Mouse (Mus musculus) ovary, adult 2 months (tissue): ENCODE data around the gene Ccdc69. TPM values are rescaled to one million over a fixed set of nuclear protein-coding genes. Genes with fewer than 3 reads are reported as not detected.

Experiments used
- polyA plus RNA-seq: library from polyadenylated mRNA; depleted of rRNA; stranded (reverse); fragments of >200 nt; gene quantifications from 2 replicates; pipeline ENCODE4 v1.2.3, GENCODE M21; 2012; rRNA removed

The Ccdc69 gene
- 5.4 and 6.0 TPM in 2 replicates for polyA plus RNA-seq

DNA sequence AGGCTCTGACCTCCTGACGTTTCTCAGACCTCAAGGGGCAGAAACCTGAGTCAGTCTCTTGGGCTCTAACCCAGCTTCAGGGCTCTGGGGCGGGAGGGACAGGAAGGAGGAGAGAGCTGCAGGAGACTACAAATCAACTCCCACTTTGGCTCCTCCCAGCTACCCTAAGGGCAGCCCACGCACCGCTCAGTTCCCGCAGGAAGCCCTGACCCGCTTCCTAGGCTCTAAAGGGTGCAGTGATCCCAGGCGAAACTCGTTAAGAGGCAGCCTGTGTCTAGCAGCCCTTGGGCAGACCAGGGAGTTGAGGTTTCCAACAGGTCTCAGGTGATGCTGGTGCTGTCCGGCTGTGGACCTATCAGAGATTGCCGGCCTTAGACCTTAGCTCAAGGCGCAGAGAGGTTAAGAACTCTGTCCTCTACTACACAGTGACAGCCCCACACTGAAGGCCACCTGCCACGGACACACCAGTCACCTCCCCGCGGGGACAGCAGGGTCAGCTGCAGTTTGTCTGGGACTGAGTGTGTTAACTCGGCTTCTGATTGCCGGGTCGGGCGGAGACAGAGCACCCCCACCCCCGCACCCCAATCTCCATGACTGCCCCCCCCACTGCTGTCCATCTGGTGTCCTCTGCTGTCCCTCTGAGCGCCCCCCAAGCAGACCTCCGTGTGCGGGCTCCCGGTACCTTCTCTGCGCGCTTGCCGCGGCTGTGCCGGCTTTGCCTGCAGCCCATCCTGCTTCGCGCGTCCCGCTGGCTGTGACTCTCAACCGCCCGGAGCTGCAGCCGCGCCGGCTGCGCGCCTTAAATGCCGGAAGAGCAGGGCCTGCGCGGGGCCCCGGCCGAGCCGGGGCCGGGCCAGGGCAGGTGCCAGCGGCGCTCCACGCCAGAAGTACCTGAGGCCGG lies at the start of gene Ccdc69:
TSS of gene Ccdc69 (minus strand) at position 801 of the 901 bp plus-strand sequence.

DNA sequence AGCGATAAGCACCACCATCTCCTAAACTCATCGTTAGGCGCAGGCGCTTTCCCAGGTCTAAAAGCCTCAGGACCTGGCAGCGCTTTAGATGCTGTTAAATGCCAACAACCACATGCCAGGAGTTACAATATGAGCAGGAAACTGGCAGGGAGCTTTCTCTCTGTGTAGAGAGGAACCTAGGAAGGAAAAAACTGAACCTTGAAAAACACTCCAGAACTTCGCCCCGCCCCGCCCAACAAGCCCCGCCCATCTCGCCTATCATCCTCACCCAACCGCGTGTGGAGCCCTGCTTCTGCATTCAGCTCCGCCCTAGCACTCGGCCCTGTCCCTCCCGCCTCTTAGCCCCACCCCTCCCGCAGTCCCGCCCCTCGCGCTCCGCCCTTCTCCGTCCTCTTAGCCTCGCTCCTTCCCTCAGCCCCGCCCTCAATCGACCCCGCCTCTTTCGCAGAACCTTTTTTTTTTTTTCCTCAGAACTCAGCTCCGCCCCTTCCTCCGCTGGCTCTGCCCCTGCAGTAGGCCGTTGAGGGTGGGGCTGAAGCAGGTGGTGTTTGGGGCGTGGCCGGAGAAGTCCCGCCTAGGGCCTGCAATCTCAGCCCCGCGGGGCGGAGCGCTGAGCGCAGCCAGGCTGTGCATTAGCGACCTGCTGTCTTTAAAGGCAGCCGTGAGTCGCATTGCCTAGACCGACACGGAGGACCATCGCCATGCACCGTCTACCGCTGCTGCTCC lies 19.7 kb upstream of the Ccdc69 start, which contains the start of gene Gm2a:
TSS of gene Gm2a (plus strand) at position 653 of the 726 bp plus-strand sequence.

GRCm38 (mm10) chr11:55033040-55033660 lies 44.8 kb downstream of the Ccdc69 start, which contains the start of gene Anxa6:
Anxa6 (minus strand) TSS chr11:55033445.

Other genes with a start within 250 kb of the Ccdc69 start
- gene Lyrm7, start 217.2 kb downstream of the Ccdc69 start, polyA plus RNA-seq = 0.29 and 0.73 TPM in 2 replicates
- 362 and 395 TPM in 2 replicates for gene Hint1, start 211.7 kb downstream of the Ccdc69 start, polyA plus RNA-seq
- 259 and 347 TPM in 2 replicates for gene Gpx3, start 175.7 kb downstream of the Ccdc69 start, polyA plus RNA-seq
- 63.2 and 77.1 TPM in 2 replicates for gene Tnip1, start 115.2 kb downstream of the Ccdc69 start, polyA plus RNA-seq
- gene Anxa6, start 44.7 kb downstream of the Ccdc69 start, polyA plus RNA-seq = 183 and 191 TPM in 2 replicates
- gene Gm2a, start 20.0 kb upstream of the Ccdc69 start, polyA plus RNA-seq = 311 and 362 TPM in 2 replicates
- gene Slc36a3, start 73.6 kb upstream of the Ccdc69 start, polyA plus RNA-seq = 1.9 and 2.1 TPM in 2 replicates
- gene Slc36a2, start 106.9 kb upstream of the Ccdc69 start, polyA plus RNA-seq = 25.4 and 26.3 TPM in 2 replicates
- gene Slc36a1, start 126.2 kb upstream of the Ccdc69 start, polyA plus RNA-seq = 21.3 and 24.3 TPM in 2 replicates